Mouse (Mus musculus) olfactory bulb, adult 2 months (tissue): ENCODE results near the gene Trpm3. TPM values are rescaled to one million over a fixed set of nuclear protein-coding genes. Genes with fewer than 3 reads are reported as not detected.

Experiments
- H3K27ac ChIP-seq: fragments of 200-500 bp; 2 replicates; pipeline ENCODE4 v1.5.1; 2012; ENCODE audit warnings: low read depth, low read length; ENCODE audit not compliant: insufficient read depth
- H3K4me1 ChIP-seq: fragments of 200-500 bp; 2 replicates; pipeline ENCODE4 v1.6.1; 2012; ENCODE audit warnings: low read length; ENCODE audit not compliant: control insufficient read depth, insufficient read depth
- H3K4me3 ChIP-seq: fragments of 200-500 bp; 2 replicates; pipeline ENCODE4 v1.5.1; 2012; ENCODE audit warnings: mild to moderate bottlenecking, low read depth, low read length, moderate library complexity; ENCODE audit not compliant: insufficient read depth
- CTCF ChIP-seq: fragments of 200-500 bp; IDR thresholded peaks from 2 replicates; pipeline ENCODE4 v1.5.1; 2012; ENCODE audit warnings: low read depth, mild to moderate bottlenecking, low read length, moderate library complexity; ENCODE audit not compliant: insufficient read depth
- POLR2A ChIP-seq: fragments of 200-500 bp; IDR thresholded peaks from 2 replicates; pipeline ENCODE4 v1.6.1; 2012; ENCODE audit warnings: mild to moderate bottlenecking, low read depth, low read length, moderate library complexity; ENCODE audit not compliant: insufficient read depth
- WGBS: fragments of 180-500 bp; shearing (Covaris S2); methylation state at CpG from one replicate; pipeline ENCODE4 v1.1.7; 2018; 5-methylcytosine and 5-hydroxymethylcytosine counted together
- polyA plus RNA-seq: library from polyadenylated mRNA; stranded (reverse); fragments of >200 nt; gene quantifications from 2 replicates; pipeline ENCODE4 v1.2.4, GENCODE M21; 2012; ENCODE audit warnings: low replicate concordance; ENCODE audit not compliant: missing spikeins, insufficient read depth, insufficient read length

Gene Trpm3
- polyA plus RNA-seq, 1 experiment = 53.7 TPM

DNA sequence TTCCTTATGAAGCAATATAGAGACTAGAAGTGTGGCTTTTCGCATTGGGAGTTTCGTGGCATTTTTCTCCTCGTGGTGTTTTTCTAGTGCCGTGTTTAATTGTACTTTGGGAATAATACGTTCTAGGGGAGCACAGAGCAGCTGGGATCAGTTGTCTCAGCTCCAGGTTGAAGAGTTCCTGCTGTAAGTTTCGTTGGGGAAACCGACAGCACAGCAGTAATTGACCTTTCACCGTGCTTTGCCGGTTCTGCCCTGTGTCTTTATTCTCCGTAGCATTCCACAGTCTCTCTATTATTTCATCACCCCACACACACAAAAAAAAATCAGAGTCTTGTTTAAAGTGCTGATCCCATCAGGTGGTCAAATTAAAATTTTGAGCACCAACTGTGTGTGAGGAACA is 496.8 kb downstream of the Trpm3 start:
- Histone ChIP-seq H3K4me3 (no peak overlapping the region), H3K27ac (no peak overlapping the region), H3K4me1 (no peaks in the 10 kb centered on the region)
- 38% methylated on average over 10 of the region's 10 CpGs for WGBS
- TF ChIP-seq CTCF (no peak), POLR2A (no peak)

- WGBS = 90% methylated on average over 2 of the region's 2 CpGs
These were observed 498.9 kb downstream of the Trpm3 start for GRCm38 (mm10) chr19:22637786-22638185.

DNA sequence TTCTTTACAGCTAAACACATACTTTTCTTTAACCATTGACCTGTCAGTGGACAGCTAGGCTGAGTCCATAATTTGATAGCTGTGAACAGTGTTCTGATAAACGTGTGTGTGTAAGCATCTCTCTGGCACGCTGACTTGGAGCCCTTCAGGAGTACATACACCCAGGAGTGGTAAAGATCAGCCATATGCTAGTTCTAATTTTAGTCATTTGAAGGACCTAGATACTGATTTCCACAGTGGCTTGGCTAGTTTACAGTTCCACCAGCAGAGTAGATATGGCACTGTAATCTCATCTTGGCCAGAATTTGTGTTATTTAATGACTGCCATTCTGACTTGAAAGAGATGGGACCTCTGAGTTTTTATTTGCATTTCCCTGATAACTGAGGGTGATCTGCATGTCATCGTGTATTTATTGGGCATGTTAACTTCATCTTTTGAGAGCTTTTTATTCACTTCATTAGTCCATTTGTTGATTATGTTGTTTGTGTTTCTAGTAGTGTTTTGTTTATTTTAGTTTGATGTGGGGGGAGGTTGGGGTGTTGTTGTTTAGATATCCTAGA is 499.6 kb downstream of the Trpm3 start:
- WGBS = 79% methylated on average over 3 of the region's 3 CpGs
- no peak for TF ChIP-seq POLR2A
- TF ChIP-seq CTCF = no peak
- Histone ChIP-seq H3K27ac (no peak overlapping the region), H3K4me3 (no peak overlapping the region), H3K4me1 (no peaks in the 10 kb centered on the region)

More at GRCm38 (mm10) chr19:22637786-22638185, 498.9 kb downstream of the Trpm3 start:
- Histone ChIP-seq H3K27ac (no peak overlapping the region), H3K4me1 (no peaks in the 10 kb centered on the region), H3K4me3 (no peak overlapping the region)
- TF ChIP-seq CTCF (no peak), POLR2A (no peak)

DNA sequence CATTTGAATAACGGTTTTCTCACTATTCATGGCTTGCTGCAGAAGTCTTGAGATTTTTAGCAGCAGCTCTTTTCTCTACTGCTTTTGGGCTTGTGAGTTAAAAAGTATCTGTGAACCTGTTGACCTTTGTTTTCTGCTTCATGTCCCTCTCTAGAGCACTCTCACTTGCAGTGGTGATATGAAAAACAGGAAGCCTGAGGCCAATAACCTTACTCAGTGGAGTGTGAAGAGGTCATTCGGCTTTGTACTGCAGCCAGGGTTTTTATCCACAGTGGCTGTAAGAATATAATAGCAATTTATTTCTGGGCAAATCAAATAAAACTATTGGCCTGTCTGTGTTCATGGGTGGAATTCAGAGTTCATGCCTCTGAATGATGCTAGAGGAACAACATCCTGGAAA is 503.3 kb downstream of the Trpm3 start:
- TF ChIP-seq CTCF (no peak), POLR2A (no peak)
- H3K4me3 ChIP-seq = no peak overlapping the region
- WGBS = 46% methylated on average over 2 of the region's 2 CpGs
- no peak overlapping the region for H3K27ac ChIP-seq
- no peaks in the 10 kb centered on the region for H3K4me1 ChIP-seq

DNA sequence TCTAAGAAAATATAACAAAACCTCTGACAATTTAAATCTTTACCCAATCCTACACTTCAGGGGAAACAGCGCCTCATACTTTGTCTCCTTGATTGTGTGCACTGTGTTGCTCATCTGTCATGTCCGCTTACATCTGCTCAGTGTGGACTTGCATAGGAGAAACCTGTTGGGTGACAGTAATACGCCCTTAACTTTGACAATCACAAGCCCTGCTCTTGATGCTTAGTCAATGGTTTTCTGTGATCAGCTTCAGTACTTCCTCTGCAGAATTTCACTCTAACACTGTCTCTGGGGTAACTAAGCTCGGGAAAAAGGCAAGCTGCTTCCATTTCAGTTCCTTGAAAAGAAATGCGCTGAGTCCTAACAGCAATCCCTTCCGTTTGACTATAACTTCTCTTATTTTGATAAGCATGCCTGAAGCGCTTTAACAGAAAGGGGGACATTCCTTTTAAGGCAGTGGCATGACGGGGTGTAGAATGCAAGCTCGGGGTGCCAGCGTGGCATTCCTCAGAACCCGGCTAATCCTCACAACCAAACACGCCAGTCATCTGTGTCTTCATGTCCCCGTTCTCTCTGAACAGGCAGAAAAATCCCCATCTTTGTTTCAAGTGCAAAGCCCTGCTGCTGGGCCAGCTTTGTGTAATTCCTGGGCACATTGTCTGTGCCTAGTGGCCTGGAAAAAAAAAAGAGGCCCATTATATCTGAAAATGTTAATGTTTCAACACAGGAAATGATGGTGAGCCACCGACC is 517.8 kb downstream of the Trpm3 start:
- Histone ChIP-seq H3K27ac (no peak overlapping the region), H3K4me1 (peaks cover 7% of the 10 kb centered on the region), H3K4me3 (no peak overlapping the region)
- WGBS = 51% methylated on average over 14 of the region's 14 CpGs
- TF ChIP-seq CTCF (no peak), POLR2A (no peak)

DNA sequence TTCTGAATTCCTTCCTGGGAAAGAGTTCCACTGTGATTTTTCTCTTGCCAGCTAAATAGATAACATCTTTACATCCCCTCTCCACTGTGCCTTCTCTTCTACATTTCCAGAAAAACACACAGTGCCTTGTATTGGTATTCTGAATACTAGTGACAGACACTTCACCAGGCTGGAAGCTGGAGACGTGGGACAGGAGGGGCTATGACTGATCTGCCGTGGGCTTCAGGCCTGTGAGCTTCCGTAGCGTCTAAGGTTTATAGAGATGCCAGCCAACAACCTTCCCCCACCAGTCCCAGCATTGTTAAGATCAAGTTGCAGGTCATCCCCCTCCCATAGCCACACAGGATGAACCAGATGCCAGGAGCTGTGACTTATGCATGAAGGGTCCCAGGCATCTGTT is 518.4 kb downstream of the Trpm3 start:
- no peak overlapping the region for H3K27ac ChIP-seq
- TF ChIP-seq CTCF (no peak), POLR2A (no peak)
- H3K4me1 ChIP-seq = peaks cover 7% of the 10 kb centered on the region
- 58% methylated on average over 4 of the region's 4 CpGs for WGBS
- no peak overlapping the region for H3K4me3 ChIP-seq

DNA sequence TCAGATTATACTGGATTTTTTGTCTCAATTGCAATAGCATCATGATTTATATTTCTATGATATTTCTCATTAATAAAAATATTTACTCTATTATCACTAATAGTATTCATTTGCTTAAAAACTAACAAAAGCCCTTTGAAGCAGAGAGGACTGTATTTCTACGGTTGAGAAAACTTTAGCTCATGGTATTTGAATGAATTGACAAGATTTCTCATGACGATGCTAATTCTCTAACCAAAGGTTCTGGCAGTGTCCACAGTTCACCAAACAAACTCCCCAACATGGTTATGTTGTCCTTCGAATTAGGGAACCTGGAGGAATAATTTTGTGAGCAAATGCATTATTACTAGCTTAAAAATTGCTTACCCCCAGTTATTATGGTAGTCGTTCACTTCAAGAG is 526.6 kb downstream of the Trpm3 start:
- H3K4me1 ChIP-seq = no peaks in the 10 kb centered on the region
- TF ChIP-seq POLR2A = no peak
- TF ChIP-seq CTCF = no peak
- H3K4me3 ChIP-seq = no peak overlapping the region
- no peak overlapping the region for H3K27ac ChIP-seq
- WGBS = 83% methylated on average over 4 of the region's 4 CpGs

DNA sequence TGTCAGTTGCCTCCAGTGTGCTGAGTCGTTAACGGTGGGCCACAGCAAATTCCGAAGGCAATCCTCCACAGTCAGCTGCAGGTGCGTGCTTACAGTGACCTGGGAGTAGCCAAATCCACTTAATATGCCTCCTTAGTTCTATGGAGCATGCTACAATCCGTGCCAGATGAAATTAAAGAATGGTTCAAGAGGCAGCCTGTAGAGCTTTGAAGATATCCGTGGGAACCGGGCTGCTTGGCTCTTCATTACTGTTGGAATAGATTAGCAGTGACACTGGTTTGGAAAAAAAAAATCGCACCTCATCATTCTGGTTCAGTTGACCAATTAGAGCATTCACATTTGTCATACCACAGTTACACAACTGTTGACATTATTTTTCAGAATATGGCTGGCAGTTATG is 531.4 kb downstream of the Trpm3 start:
- no peak for TF ChIP-seq CTCF
- TF ChIP-seq POLR2A = no peak
- H3K27ac ChIP-seq = no peak overlapping the region
- H3K4me3 ChIP-seq = no peak overlapping the region
- 62% methylated on average over 8 of the region's 8 CpGs for WGBS
- no peaks in the 10 kb centered on the region for H3K4me1 ChIP-seq

- TF ChIP-seq CTCF (no peak), POLR2A (no peak)
- H3K4me3 ChIP-seq = no peak overlapping the region
- no peak overlapping the region for H3K27ac ChIP-seq
- 94% methylated on average over 3 of the region's 3 CpGs for WGBS
- no peaks in the 10 kb centered on the region; the same call in 1 of the 2 replicates for H3K4me1 ChIP-seq
These were observed 534.0 kb downstream of the Trpm3 start for GRCm38 (mm10) chr19:22672892-22673291.
